Mouse (Mus musculus): ENCODE results near the gene Slc17a7. TPM values are rescaled to one million over a fixed set of nuclear protein-coding genes. Genes with fewer than 3 reads are reported as not detected.
"Not testable (repeated sequence)": the region's sequence is repeated elsewhere in the genome, so short reads cannot be mapped to it uniquely, and the experiment has no call there.

Slc17a7 gene
- polyA plus RNA-seq, 1 experiment from 2014 or later: 7.8 TPM

DNA sequence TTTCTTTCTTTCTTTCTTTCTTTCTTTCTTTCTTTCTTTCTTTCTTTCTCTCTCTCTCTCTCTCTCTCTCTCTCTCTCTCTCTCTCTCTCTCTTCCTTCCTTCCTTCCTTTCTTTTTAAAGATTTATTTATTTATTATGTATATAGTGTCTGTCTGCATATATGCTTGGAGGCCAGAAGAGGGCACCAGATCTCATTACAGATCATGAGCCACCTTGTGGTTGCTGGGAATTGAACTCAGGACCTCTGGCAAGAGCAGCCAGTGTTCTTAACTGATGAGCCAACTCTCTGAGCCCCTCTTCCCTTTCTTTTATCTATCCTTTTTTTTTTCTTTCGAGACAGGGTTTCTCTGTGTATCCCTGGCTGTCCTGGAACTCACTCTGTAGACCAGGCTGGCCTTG lies 10.0 kb downstream of the Slc17a7 start:
- peaks cover 40% of the 10 kb centered on the region for H3K9me3 ChIP-seq (ENCODE audit: control insufficient read depth, low read length)
- not testable (repeated sequence) for H3K4me3 ChIP-seq (ENCODE audit: control insufficient read depth in 1 of 2, insufficient read depth in 1 of 2, low read depth in 1 of 2, low read length in 2 of 2); ATAC-seq (ENCODE audit: insufficient number of reproducible peaks, insufficient read depth, low FRiP score, low read depth); H3K4me2 ChIP-seq (ENCODE audit: low read length); H3K4me1 ChIP-seq (ENCODE audit: control insufficient read depth in 2 of 2, insufficient read depth in 2 of 2, low read length in 2 of 2); H3K9ac ChIP-seq (ENCODE audit: low read length); H3K36me3 ChIP-seq (ENCODE audit: control insufficient read depth, insufficient read depth, low read length); H3K27ac ChIP-seq (replicated peaks in 1 of 2; ENCODE audit: control insufficient read depth in 1 of 2, insufficient read depth in 1 of 2, low read depth in 2 of 2, low read length in 2 of 2)
- H3K27me3 ChIP-seq (ENCODE audit: control insufficient read depth, insufficient read depth, low read length): peaks cover 73% of the 10 kb centered on the region
- 73% methylated on average over 1 of the region's 1 CpGs for WGBS

GRCm38 (mm10) chr7:45174567-45175280 lies 11.0 kb downstream of the Slc17a7 start:
- Histone ChIP-seq H3K4me2 (ENCODE audit: low read length) (no peak overlapping the region), H3K36me3 (ENCODE audit: control insufficient read depth, insufficient read depth, low read length) (no peaks in the 10 kb centered on the region)

DNA sequence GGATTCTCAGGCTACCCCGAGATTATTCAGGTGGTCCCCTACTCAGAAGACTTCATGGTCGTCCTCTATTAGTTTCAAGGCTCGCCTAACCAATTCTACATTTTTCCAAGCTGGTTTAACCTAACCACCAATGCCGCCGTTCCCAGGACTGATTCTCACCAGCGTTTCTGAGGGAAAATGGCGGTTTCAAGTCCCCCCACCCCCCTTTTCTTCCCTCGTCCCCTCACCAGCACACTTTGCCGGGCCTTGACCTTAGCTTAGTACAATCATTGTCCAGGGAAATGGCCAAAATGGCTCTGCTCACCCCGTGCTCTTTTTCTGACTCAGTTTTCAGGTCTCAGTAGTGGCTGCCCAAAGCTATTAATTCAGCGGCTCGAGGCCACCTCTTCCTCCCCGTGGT lies 11.6 kb downstream of the Slc17a7 start:
- no peak for ATAC-seq (ENCODE audit: insufficient number of reproducible peaks, insufficient read depth, low FRiP score, low read depth)
- peaks cover 79% of the 10 kb centered on the region for H3K27me3 ChIP-seq (ENCODE audit: control insufficient read depth, insufficient read depth, low read length)
- 3% methylated on average over 13 of the region's 13 CpGs for WGBS

More at GRCm38 (mm10) chr7:45174567-45175280, 11.0 kb downstream of the Slc17a7 start:
- Histone ChIP-seq H3K9me3 (ENCODE audit: control insufficient read depth, low read length) (peaks cover 31% of the 10 kb centered on the region), H3K9ac (ENCODE audit: low read length) (no peak overlapping the region), H3K4me1 (ENCODE audit: control insufficient read depth in 2 of 2, insufficient read depth in 2 of 2, low read length in 2 of 2) (0 out of 4 replicates have a peak, but pooled peaks cover 0 to 8% of the 10 kb centered on the region in 2 experiments), H3K4me3 (ENCODE audit: control insufficient read depth in 1 of 2, insufficient read depth in 1 of 2, low read depth in 1 of 2, low read length in 2 of 2) (peak overlapping the region in 1 of 2 experiments; percentile 6; a peak in 1 of 4 replicates), H3K27me3 (ENCODE audit: control insufficient read depth, insufficient read depth, low read length) (peaks cover 73% of the 10 kb centered on the region), H3K27ac (replicated peaks in 1 of 2; ENCODE audit: control insufficient read depth in 1 of 2, insufficient read depth in 1 of 2, low read depth in 2 of 2, low read length in 2 of 2) (no peak overlapping the region)
- WGBS: 6% methylated on average over 29 of the region's 29 CpGs
- no peak for ATAC-seq (ENCODE audit: insufficient number of reproducible peaks, insufficient read depth, low FRiP score, low read depth)

DNA sequence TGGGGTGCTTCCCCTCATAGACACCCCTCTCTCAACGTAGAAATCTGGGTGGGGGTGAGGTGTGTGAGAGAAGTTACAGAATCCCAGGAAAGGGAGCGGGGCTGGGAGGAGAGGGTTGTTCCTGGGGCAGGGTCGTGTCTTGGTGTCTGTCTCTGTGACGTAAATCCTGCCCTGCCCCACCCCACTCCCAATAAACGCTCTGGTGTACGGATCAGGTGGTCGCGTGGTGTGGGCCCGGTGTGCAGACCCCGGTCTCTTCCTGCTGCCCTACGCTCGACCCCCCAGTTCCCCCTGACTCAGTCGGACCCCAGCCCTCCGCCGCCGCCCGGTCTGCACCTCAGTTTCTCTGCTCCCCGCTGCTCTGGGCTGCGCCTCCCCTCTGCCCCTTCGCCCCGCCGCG lies 12.2 kb downstream of the Slc17a7 start:
- Histone ChIP-seq H3K4me1 (ENCODE audit: control insufficient read depth in 2 of 2, insufficient read depth in 2 of 2, low read length in 2 of 2) (peaks cover 1 to 10% of the 10 kb centered on the region in 2 experiments; a peak in 3 of 4 replicates), H3K9ac (ENCODE audit: low read length) (0 out of 2 replicates have a peak overlapping the region, but pooled peaks have one; percentile 11), H3K27ac (replicated peaks in 1 of 2; ENCODE audit: control insufficient read depth in 1 of 2, insufficient read depth in 1 of 2, low read depth in 2 of 2, low read length in 2 of 2) (no peak overlapping the region), H3K4me2 (ENCODE audit: low read length) (peak overlapping the region; percentile 46), H3K9me3 (ENCODE audit: control insufficient read depth, low read length) (peaks cover 19% of the 10 kb centered on the region), H3K27me3 (ENCODE audit: control insufficient read depth, insufficient read depth, low read length) (peaks cover 80% of the 10 kb centered on the region), H3K36me3 (ENCODE audit: control insufficient read depth, insufficient read depth, low read length) (no peaks in the 10 kb centered on the region), H3K4me3 (ENCODE audit: control insufficient read depth in 1 of 2, insufficient read depth in 1 of 2, low read depth in 1 of 2, low read length in 2 of 2) (peak overlapping the region in 1 of 2 experiments; percentile 20; a peak in 2 of 4 replicates)
- ATAC-seq (ENCODE audit: insufficient number of reproducible peaks, insufficient read depth, low FRiP score, low read depth): no peak
- WGBS: 3% methylated on average over 23 of the region's 23 CpGs

More for the DNA sequence above, 11.6 kb downstream of the Slc17a7 start:
- no peak overlapping the region for H3K4me3 ChIP-seq (ENCODE audit: control insufficient read depth in 1 of 2, insufficient read depth in 1 of 2, low read depth in 1 of 2, low read length in 2 of 2)
- H3K36me3 ChIP-seq (ENCODE audit: control insufficient read depth, insufficient read depth, low read length): no peaks in the 10 kb centered on the region
- 0 out of 4 replicates have a peak, but pooled peaks cover 0 to 8% of the 10 kb centered on the region in 2 experiments for H3K4me1 ChIP-seq (ENCODE audit: control insufficient read depth in 2 of 2, insufficient read depth in 2 of 2, low read length in 2 of 2)
- H3K9me3 ChIP-seq (ENCODE audit: control insufficient read depth, low read length): peaks cover 24% of the 10 kb centered on the region
- H3K4me2 ChIP-seq (ENCODE audit: low read length): no peak overlapping the region
- no peak overlapping the region for H3K27ac ChIP-seq (replicated peaks in 1 of 2; ENCODE audit: control insufficient read depth in 1 of 2, insufficient read depth in 1 of 2, low read depth in 2 of 2, low read length in 2 of 2)
- H3K9ac ChIP-seq (ENCODE audit: low read length): no peak overlapping the region

DNA sequence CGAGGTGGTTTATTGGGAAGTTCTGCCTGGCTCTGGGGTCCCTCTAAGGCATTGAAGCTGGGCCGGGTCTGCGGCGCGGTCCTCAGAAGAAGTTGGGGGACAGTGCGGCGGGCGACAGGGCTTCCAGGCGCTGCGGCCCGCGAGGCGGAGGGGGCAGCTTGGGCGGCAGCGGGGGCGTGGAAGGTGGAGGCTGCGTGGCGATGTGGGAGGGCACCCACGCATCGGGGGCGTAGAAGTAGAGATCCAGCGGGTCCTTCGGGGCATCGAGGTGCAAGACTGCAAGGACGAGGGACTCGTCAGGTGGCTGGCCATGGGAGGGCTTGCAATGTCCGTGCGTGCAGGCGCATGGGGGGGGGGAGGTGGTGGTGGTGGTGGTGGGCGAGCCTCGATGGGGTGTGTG lies 12.6 kb downstream of the Slc17a7 start:
- no peak for ATAC-seq (ENCODE audit: insufficient number of reproducible peaks, insufficient read depth, low FRiP score, low read depth)
- Histone ChIP-seq H3K4me2 (ENCODE audit: low read length) (peak overlapping the region; percentile 46), H3K9ac (ENCODE audit: low read length) (0 out of 2 replicates have a peak overlapping the region, but pooled peaks have one; percentile 11), H3K27me3 (ENCODE audit: control insufficient read depth, insufficient read depth, low read length) (peaks cover 84% of the 10 kb centered on the region), H3K4me1 (ENCODE audit: control insufficient read depth in 2 of 2, insufficient read depth in 2 of 2, low read length in 2 of 2) (peaks cover 2 to 15% of the 10 kb centered on the region in 2 experiments; a peak in 3 of 4 replicates), H3K36me3 (ENCODE audit: control insufficient read depth, insufficient read depth, low read length) (no peaks in the 10 kb centered on the region), H3K4me3 (ENCODE audit: control insufficient read depth in 1 of 2, insufficient read depth in 1 of 2, low read depth in 1 of 2, low read length in 2 of 2) (peak overlapping the region in 1 of 2 experiments; percentile 20; a peak in 2 of 4 replicates), H3K27ac (replicated peaks in 1 of 2; ENCODE audit: control insufficient read depth in 1 of 2, insufficient read depth in 1 of 2, low read depth in 2 of 2, low read length in 2 of 2) (no peak overlapping the region), H3K9me3 (ENCODE audit: control insufficient read depth, low read length) (peaks cover 15% of the 10 kb centered on the region)
- 6% methylated on average over 30 of the region's 31 CpGs for WGBS

- 18% methylated on average over 7 of the region's 7 CpGs for WGBS
- H3K4me1 ChIP-seq (ENCODE audit: control insufficient read depth in 2 of 2, insufficient read depth in 2 of 2, low read length in 2 of 2): peaks cover 5 to 28% of the 10 kb centered on the region in 2 experiments; a peak in 3 of 4 replicates
- ATAC-seq (ENCODE audit: insufficient number of reproducible peaks, insufficient read depth, low FRiP score, low read depth): no peak
Observed at GRCm38 (mm10) chr7:45178550-45178949, 14.8 kb downstream of the Slc17a7 start.

GRCm38 (mm10) chr7:45179469-45179868 lies 15.7 kb downstream of the Slc17a7 start, which contains the start of gene Gfy:
Gfy (minus strand) TSS chr7:45179569.
- H3K4me3 ChIP-seq (ENCODE audit: control insufficient read depth in 1 of 2, insufficient read depth in 1 of 2, low read depth in 1 of 2, low read length in 2 of 2): no peak within 1 kb of the TSS
- peaks cover 100% of the 10 kb centered on the region for H3K27me3 ChIP-seq (ENCODE audit: control insufficient read depth, insufficient read depth, low read length)
- no peak within 1 kb of the TSS for H3K9ac ChIP-seq (ENCODE audit: low read length)
- 31% methylated on average over 7 of the region's 7 CpGs for WGBS
- no peak within 1 kb of the TSS for H3K27ac ChIP-seq (replicated peaks in 1 of 2; ENCODE audit: control insufficient read depth in 1 of 2, insufficient read depth in 1 of 2, low read depth in 2 of 2, low read length in 2 of 2)
- H3K36me3 ChIP-seq (ENCODE audit: control insufficient read depth, insufficient read depth, low read length): no peaks in the 10 kb centered on the region
- peaks cover 5 to 28% of the 10 kb centered on the region in 2 experiments; a peak in 3 of 4 replicates for H3K4me1 ChIP-seq (ENCODE audit: control insufficient read depth in 2 of 2, insufficient read depth in 2 of 2, low read length in 2 of 2)
- no peak for ATAC-seq (ENCODE audit: insufficient number of reproducible peaks, insufficient read depth, low FRiP score, low read depth)
- H3K9me3 ChIP-seq (ENCODE audit: control insufficient read depth, low read length): no peaks in the 10 kb centered on the region
- no peak within 1 kb of the TSS for H3K4me2 ChIP-seq (ENCODE audit: low read length)

More at GRCm38 (mm10) chr7:45178550-45178949, 14.8 kb downstream of the Slc17a7 start:
- no peaks in the 10 kb centered on the region for H3K9me3 ChIP-seq (ENCODE audit: control insufficient read depth, low read length)
- peaks cover 98% of the 10 kb centered on the region for H3K27me3 ChIP-seq (ENCODE audit: control insufficient read depth, insufficient read depth, low read length)
- no peak overlapping the region for H3K4me3 ChIP-seq (ENCODE audit: control insufficient read depth in 1 of 2, insufficient read depth in 1 of 2, low read depth in 1 of 2, low read length in 2 of 2)
- no peak overlapping the region for H3K9ac ChIP-seq (ENCODE audit: low read length)
- no peak overlapping the region for H3K27ac ChIP-seq (replicated peaks in 1 of 2; ENCODE audit: control insufficient read depth in 1 of 2, insufficient read depth in 1 of 2, low read depth in 2 of 2, low read length in 2 of 2)
- no peak overlapping the region for H3K4me2 ChIP-seq (ENCODE audit: low read length)
- H3K36me3 ChIP-seq (ENCODE audit: control insufficient read depth, insufficient read depth, low read length): no peaks in the 10 kb centered on the region

Measured in heart, embryonic 14.5 days (tissue).